Mouse (Mus musculus): ENCODE measurements at regions not wholly inside any gene's neighbourhood (a gene's known extent, or its start where the extent isn't known, plus 50 kb on each side); places are given as distances from the start of the nearest gene placed in this dataset.

DNA sequence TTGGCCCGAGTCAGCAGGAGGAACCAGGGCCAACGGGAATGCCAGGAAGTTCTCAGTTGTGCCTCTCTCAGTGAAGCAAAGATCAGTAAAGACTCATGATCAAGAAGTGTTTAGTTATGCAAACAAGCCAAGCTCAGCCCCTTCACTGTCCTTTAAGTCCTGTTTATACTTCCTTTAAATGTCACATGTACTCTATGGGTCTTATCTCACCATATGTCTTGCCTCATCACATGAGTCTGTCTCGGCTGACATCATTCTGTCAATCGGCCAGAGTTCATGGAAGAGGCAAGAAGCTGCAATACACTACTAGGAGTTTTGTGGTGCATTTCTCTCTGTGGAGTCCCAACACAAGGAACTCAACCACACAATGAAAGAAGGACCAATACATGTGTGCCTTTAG lies 71.8 kb downstream of the Scp2d1 start:
- Histone ChIP-seq H3K4me3 (ENCODE audit: low read depth, low read length) (no peak overlapping the region), H3K36me3 (ENCODE audit: insufficient read depth) (no peaks in the 10 kb centered on the region), H3K4me1 (ENCODE audit: insufficient read depth) (no peaks in the 10 kb centered on the region), H3K9me3 (ENCODE audit: low read length) (no peaks in the 10 kb centered on the region), H3K27ac (ENCODE audit: low read depth, low read length) (no peak overlapping the region), H3K4me2 (ENCODE audit: low read depth) (no peak overlapping the region), H3K9ac (no peak overlapping the region), H3K27me3 (ENCODE audit: insufficient read depth, low read length) (no peaks in the 10 kb centered on the region)
- WGBS, result 82% methylated on average over 4 of the region's 4 CpGs
- ATAC-seq, result no peak
- DNase-seq, result no peak
- TF ChIP-seq CTCF (IDR thresholded peaks at IDR 0.05; ENCODE audit: low read depth), result no peak

- H3K27me3 ChIP-seq (ENCODE audit: insufficient read depth, low read length), result no peaks in the 10 kb centered on the region
- no peak for ATAC-seq
- DNase-seq, result no peak
- H3K27ac ChIP-seq (ENCODE audit: low read depth, low read length), result no peak overlapping the region
- H3K4me2 ChIP-seq (ENCODE audit: low read depth), result no peak overlapping the region
- H3K9ac ChIP-seq, result no peak overlapping the region
- no peaks in the 10 kb centered on the region for H3K9me3 ChIP-seq (ENCODE audit: low read length)
- TF ChIP-seq CTCF (IDR thresholded peaks at IDR 0.05; ENCODE audit: low read depth), result peak; percentile 23
- H3K4me3 ChIP-seq (ENCODE audit: low read depth, low read length), result no peak overlapping the region
- H3K36me3 ChIP-seq (ENCODE audit: insufficient read depth), result no peaks in the 10 kb centered on the region
- WGBS, result 90% methylated on average over 2 of the region's 2 CpGs
- no peaks in the 10 kb centered on the region for H3K4me1 ChIP-seq (ENCODE audit: insufficient read depth)
Observed at GRCm38 (mm10) chr2:144896430-144896829, 73.0 kb downstream of the Scp2d1 start.

DNA sequence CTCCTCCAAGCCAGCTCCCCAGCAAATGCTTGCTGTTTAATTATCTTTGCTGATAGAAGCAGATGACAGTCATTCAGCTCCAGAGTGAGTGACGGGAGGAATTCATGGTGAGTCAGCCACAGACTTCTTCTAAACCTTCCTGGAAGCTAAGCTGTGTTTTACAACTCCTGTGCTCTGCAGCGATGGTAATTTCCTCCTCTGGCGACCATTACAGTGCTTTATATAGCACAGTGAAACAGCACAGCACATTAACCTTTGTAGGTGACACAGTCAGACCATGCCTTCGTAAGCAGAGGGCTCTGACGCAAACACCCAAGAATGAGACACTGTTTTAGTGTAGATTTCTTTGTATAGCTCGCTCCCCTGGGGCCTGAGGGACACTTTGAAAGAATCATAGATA lies 83.3 kb downstream of the Scp2d1 start:
- H3K4me2 ChIP-seq (ENCODE audit: low read depth), result no peak overlapping the region
- no peak for DNase-seq
- no peaks in the 10 kb centered on the region for H3K9me3 ChIP-seq (ENCODE audit: low read length)
- no peak overlapping the region for H3K4me3 ChIP-seq (ENCODE audit: low read depth, low read length)
- H3K27me3 ChIP-seq (ENCODE audit: insufficient read depth, low read length), result no peaks in the 10 kb centered on the region
- 72% methylated on average over 6 of the region's 6 CpGs for WGBS
- H3K27ac ChIP-seq (ENCODE audit: low read depth, low read length), result no peak overlapping the region
- no peak overlapping the region for H3K9ac ChIP-seq
- H3K36me3 ChIP-seq (ENCODE audit: insufficient read depth), result no peaks in the 10 kb centered on the region
- H3K4me1 ChIP-seq (ENCODE audit: insufficient read depth), result no peaks in the 10 kb centered on the region
- TF ChIP-seq CTCF (IDR thresholded peaks at IDR 0.05; ENCODE audit: low read depth), result no peak
- ATAC-seq, result no peak

DNA sequence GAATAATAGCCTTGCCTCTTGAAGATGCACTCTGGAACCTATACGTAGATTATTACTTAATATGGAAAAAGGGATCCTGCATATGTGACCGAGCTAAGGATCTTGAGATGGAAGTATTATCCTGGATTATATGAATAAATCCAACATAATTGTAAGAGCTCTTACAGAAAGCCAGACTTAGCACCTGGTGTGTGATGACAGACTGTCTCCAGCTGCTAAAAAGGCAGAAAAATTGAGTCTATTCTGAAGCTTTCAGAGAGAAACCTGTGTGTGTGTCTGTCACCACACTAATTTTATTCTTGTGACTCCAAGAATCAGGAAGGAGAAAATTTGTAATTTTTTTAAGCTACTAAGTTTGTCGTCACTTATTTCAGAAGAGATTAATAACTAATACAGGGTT lies 122.4 kb downstream of the Scp2d1 start:
- no peaks in the 10 kb centered on the region for H3K27me3 ChIP-seq (ENCODE audit: insufficient read depth, low read length)
- H3K9ac ChIP-seq, result no peak overlapping the region
- no peaks in the 10 kb centered on the region for H3K4me1 ChIP-seq (ENCODE audit: insufficient read depth)
- no peak for TF ChIP-seq CTCF (IDR thresholded peaks at IDR 0.05; ENCODE audit: low read depth)
- ATAC-seq (peak; percentile 51; the same call in 1 of the 2 replicates), DNase-seq (peak; percentile 16)
- H3K27ac ChIP-seq (ENCODE audit: low read depth, low read length), result no peak overlapping the region
- H3K4me3 ChIP-seq (ENCODE audit: low read depth, low read length), result no peak overlapping the region
- no peaks in the 10 kb centered on the region for H3K9me3 ChIP-seq (ENCODE audit: low read length)
- WGBS, result 79% methylated on average over 3 of the region's 3 CpGs
- no peak overlapping the region for H3K4me2 ChIP-seq (ENCODE audit: low read depth)
- no peaks in the 10 kb centered on the region for H3K36me3 ChIP-seq (ENCODE audit: insufficient read depth)

DNA sequence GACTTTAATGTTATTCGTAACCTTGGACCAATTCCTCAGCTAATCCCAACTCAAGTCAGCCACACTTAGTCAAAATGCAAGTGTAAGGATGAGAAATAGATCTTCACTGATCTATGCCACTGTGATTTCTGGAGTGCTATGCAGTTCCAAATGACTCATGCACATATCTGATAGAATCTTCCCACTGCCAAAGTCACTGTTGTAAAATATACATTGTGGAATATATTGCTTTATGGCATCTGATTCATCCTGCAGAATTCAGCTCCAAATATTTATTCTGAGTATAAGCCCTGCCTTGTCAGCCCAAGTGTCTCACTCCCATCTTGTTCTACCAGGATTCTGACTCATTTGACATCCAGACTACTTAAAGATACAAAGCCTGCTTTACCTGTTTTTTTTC lies 123.0 kb downstream of the Scp2d1 start:
- WGBS, result 86% methylated on average over 1 of the region's 1 CpGs

DNA sequence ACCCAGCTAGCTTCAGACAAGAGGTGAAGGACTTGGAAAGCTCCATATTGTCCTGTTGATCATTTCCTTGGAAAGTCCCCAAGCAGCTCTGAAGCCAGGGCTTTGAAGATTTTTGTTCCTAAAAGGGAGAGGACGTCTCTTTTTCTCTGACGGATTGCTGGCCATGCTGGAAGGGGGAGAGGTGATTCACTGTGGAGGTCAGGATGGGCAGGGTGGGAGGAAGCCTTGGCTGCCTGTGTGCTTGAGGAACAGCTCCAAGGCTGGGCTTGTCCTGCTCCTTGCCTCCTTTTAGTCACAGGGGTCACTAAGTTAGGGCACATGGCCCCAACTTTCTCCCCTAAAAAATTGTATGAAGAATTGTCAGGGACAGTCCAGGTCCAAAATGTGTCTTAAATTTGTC lies 125.8 kb downstream of the Scp2d1 start:
- no peak overlapping the region for H3K27ac ChIP-seq (ENCODE audit: low read depth, low read length)
- 69% methylated on average over 2 of the region's 2 CpGs for WGBS
- no peak overlapping the region for H3K4me3 ChIP-seq (ENCODE audit: low read depth, low read length)
- H3K9me3 ChIP-seq (ENCODE audit: low read length), result no peaks in the 10 kb centered on the region
- no peak overlapping the region for H3K4me2 ChIP-seq (ENCODE audit: low read depth)
- ATAC-seq (no peak), DNase-seq (no peak)
- no peak overlapping the region for H3K9ac ChIP-seq
- no peaks in the 10 kb centered on the region for H3K4me1 ChIP-seq (ENCODE audit: insufficient read depth)
- no peaks in the 10 kb centered on the region for H3K27me3 ChIP-seq (ENCODE audit: insufficient read depth, low read length)
- TF ChIP-seq CTCF (IDR thresholded peaks at IDR 0.05; ENCODE audit: low read depth), result no peak
- H3K36me3 ChIP-seq (ENCODE audit: insufficient read depth), result no peaks in the 10 kb centered on the region

More for the DNA sequence above, 123.0 kb downstream of the Scp2d1 start:
- H3K27ac ChIP-seq (ENCODE audit: low read depth, low read length), result no peak overlapping the region
- no peak overlapping the region for H3K9ac ChIP-seq
- H3K4me2 ChIP-seq (ENCODE audit: low read depth), result no peak overlapping the region
- TF ChIP-seq CTCF (IDR thresholded peaks at IDR 0.05; ENCODE audit: low read depth), result no peak
- H3K36me3 ChIP-seq (ENCODE audit: insufficient read depth), result no peaks in the 10 kb centered on the region
- DNase-seq (no peak), ATAC-seq (peak; percentile 85)
- no peak overlapping the region for H3K4me3 ChIP-seq (ENCODE audit: low read depth, low read length)
- H3K4me1 ChIP-seq (ENCODE audit: insufficient read depth), result no peaks in the 10 kb centered on the region
- no peaks in the 10 kb centered on the region for H3K9me3 ChIP-seq (ENCODE audit: low read length)
- no peaks in the 10 kb centered on the region for H3K27me3 ChIP-seq (ENCODE audit: insufficient read depth, low read length)
